Mouse (Mus musculus): ENCODE measurements around the gene Rufy4.

Gene Rufy4

DNA sequence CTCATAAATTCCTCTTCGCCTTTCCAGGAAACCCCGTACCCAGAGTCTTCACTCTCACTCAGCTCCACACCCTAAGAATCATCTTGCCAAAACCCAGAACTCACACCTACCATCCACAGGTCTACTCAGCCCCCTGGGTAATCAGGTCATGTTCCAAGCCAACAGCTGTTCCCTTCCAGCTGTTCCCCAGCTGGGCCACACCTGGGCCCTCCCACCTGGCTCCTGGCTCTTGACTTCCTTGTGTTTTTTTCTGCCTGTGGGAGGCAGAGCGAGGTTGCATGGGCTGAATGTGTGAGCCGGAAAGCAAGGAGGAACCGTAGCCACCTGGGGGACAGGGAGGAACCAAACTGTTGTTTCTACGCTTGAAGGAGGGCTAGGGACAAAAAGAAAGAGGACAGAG, 19.1 kb upstream of the Rufy4 start:
- DNase-seq: no peak

DNA sequence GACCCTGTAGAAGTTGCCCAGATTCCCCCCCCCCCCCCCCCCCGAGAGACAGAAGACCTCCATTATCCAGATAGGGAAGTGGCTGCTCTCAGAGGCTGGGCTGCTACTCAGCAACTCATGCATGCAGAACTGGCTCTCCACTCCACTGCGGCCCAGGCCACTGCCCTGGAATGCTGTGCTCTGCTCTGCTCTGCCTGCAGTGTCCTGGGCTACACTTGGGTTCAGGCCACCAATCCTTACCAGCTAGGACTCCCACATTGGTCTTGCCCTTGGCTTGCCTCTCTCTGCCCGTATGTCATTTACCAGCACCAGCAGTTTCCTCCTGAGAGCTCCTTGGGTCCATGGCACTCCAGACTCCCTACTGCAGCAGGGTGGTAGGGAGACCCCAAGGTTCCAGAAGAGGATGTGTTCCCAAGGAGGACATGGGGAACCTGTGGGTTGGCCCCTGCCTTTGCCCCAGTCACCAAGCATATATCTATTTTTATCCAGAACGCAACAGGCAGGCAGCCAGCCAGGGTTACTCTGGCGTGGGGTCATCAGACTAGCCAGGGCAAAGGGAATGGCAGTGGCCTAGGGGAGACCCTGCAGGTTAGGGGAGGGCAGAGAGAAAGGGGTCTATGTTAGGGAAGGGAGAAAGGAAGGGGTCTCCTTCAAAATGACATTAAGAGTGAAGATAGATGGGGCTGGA, 17.3 kb upstream of the Rufy4 start:
- DNase-seq: peak; percentile 52 to 66

DNA sequence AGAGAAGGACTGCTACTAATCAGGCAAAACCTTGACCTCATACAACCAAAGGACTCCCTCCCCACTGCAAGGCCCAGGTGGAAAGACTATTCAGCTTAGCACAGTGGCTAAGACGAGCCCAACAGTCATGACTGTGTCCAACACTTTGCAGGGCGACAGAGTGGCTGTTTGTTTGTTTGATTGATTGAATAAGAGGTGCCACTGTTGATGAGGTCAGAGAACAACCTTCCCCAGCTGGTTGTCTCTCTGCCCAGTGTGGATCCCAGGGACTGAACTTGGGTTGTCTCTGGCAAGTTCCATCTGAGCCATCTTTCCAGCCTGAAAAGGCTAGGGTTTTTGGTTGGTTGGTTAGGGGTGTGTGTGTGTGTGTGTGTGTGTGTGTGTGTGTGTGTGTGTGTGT, 15.7 kb upstream of the Rufy4 start:
- no peak for DNase-seq

DNA sequence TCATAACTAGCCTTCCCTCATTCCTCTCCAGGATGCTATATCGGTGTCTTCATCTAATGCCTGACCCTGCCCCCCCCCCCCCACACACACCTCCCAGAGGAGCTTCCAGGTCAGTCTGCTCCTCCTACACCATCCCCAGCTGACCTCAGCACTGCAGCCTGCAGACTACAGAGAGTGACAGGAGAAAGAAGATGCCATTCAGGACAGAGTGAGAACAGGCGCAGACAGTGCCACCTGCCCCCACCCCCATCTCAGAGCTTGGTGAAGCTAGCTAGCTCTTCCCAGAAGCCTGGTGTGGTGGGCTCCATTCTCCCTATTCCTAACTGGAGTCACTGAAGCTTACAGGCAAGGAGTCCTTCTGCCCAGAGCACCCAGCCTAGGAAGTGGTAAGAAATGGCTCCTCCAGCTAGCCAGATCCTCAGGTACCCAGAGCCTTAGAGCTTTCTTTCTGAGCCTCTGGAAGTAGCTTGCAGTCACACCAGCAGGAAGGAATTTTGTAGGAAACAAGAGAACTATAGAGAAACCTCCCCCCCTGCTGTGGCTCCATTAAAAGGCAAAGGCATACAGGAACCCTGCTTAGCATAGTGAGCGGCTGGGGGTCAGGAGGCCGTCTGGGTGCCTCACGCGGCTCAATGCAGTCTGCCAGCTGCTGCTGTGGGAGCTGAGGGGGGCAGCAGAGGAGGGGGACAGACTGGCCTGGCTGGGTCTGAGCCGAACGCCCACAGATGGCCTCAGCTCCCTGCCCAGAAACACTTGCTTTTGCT, 14.2 kb upstream of the Rufy4 start:
- DNase-seq: peak in 1 of 2 experiments; percentile 66

DNA sequence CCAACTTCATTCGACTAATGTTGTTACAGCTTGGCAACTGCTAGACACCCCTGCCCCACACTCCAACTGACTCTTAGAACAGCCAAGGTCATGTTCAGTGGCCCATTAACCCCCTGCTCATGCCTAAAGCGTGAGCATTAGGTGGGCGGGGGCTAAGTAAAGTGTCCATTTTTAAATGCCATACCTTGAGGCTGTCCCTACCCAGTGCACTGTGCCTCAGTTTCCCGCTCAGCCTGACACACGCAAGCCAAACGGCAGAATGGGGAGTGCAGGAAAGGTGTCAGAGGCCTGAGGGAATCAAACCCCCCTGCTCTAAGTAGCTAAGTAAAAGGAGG, 13.7 kb upstream of the Rufy4 start:
- DNase-seq: no peak

DNA sequence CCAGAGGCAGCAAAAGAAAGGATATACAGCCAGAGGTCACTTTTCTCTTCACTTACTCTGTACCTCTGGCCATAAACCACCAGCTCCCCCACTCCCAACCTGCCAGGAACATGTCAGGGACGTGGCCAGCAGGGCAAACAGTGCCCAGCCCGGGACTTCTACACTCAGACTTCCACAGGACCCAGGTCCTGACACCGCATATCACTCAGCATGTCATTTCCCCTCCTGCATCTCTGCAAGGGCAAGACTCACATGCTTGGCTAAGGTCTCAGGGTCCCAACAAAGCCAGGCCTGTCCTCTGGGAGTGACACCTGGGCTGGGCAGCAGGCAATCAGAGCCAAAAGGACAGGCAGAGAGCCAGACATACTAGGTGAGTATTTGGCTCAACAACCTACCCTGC, 12.3 kb upstream of the Rufy4 start:
- DNase-seq: no peak

DNA sequence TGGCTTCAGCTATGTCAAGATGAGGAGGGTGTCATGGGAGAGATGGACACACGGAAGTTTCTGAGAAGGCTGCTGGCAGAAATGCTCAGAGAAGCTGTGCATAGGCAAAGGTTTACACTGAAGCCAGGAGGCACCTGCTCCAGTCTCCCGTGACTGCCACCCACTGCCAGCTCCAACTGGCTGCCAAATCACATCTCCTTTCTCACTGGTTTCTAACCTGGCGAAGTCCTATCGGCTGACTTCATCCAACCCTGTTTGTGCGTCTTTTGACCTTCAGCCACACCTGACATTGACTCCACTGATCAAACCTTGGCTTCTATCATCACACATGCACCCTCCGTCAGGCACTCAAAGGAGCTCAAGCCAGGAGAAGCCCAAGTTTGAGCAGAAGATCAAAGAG, 7.5 kb upstream of the Rufy4 start:
- DNase-seq: peak in 1 of 2 experiments; percentile 58

DNA sequence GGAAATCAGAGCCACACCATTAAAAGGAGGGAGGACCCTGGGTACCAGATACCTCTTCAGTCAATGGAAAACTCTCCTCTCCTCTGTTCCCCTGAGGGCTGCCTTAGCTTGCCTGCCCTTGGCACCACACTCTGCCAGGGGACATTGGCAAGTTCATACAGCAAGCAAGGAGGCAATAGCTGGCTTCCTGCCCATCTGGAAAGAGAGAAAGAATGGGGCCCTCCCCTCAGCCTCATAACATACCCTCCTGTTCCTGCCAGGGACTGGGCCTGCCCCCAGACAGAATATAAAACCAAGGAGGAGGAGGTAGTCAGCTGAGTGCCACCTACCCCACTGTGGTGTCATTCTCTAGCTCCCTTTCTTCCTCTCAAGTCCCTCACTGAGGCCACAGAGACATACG, 6.2 kb upstream of the Rufy4 start:
- peak in 1 of 2 experiments; percentile 58 for DNase-seq

DNA sequence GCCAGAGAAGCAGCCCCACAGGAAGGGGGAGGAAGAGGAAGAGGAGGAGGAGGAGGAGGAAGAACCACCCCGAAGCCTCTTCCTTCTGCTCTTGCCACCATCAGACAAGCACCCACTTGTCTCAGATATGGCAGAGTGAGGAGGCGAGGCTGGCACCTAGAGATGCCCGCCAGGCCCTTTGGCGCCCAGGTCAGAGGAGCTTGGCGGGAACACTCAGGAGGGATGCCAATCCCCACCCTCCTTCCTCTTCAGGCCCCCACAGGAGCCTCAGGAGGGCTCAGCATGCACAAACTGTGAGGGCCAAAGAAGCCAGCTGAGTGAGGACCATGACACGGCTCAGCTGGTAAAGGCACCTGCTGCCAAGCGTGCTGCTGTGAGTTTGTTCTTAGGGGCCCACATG, 4.2 kb upstream of the Rufy4 start:
- DNase-seq: no peak

DNA sequence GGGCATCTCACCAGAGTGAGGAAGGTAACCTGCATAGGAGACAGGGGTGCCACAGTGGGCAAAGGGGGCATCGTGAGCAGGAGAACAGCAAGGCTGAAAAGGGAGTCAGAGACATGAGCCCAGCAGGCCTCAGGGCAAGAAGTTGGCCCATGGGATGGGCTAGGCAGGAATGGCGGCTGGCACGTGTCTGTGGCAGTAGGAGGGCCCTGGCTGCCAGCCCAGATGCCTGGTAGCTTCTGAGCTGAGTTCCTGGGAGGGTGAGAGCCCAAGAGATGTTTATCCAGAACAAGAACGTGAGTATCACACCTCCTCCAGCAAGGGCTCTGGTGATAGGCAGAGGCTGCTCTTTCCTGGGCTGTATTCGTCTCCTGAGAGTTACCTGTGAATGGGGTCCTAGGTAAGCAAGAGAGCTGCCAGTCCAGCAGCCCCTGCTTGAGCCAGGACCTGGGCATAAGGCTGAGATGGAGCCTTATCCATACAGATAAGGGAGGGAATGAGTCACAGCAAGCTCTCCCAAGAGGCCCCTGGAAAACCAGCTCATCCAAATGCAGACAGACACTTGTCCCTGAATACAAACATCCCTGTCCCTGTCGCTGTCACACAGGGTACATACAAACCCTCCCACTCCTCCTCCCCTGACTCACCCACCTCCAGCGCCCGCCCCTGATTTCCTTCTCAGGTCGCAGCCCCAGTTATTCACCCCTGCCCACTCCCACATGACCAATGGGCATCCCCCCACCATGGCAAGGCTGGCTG, 3.3 kb upstream of the Rufy4 start:
- peak; percentile 86 to 89 for DNase-seq

DNA sequence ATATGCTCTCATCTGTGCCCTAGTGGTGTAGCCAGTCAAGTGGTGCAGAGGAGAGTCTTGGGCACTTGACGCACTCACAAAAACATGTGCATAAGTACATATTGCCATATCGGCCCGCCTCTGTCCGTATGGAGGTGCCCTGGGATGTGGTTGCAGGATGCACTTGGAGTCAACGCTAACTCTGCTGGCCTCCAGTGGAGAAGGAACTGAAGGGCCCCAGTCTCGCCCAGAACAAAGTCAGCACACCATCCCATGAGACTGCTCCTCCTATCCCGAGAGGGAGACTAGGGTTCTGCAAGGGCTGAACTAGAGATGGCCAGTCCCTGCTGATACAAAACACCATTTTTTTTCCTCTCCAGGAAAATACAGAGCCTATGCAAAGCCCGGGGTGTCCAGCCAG, 2.1 kb upstream of the Rufy4 start:
- DNase-seq: no peak

DNA sequence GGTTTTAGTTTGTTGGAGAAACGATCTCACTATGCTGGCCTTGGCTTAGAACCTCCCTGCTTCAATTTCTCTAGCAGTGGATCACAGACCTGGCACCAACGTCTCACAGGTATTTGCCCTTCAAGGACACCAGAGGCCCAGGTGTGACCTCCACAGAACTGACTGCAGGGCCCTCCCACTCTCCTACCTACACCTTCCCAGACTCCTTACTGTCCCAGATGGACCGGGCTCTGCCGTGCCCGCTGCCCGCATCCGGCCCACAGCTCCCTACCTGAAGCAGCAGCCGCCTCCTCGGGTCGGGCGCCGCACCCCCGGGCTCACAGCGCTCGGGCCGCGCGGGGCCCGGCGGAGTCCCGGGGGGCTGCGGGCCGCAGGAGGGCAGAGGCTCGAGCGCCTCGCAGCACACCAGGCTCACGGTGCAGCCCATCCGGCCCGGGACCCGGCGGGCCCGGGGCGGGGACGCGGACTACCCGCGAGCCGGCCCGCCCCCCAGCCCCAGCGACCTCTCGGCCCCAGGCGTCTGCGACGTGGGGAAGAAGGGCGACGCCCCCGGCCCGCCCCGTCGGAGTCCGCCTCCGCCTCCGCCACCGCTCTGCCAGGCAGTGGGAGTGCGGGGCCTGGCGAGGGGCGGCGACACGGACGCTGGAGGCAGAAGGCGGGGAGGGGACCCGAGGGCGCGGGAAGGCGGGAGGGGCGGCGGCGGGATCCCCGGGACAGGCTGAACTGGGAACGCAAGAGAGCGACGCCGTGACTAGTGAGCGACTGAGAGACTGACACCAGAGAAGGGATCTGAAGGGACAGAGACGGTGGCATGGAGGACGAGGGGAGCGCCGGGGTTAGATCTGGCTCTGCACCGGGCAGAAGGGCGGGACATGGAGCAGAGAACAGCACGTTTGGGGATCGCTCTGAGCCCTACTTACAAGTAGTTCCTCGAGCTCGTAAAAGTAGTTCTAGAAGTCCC, 1.0 kb upstream of the Rufy4 start, which contains the start of gene Tns1:
Tns1 (minus strand) TSS at position 429 of the 961 bp plus-strand sequence.
- peak; percentile 64 to 68 for DNase-seq

DNA sequence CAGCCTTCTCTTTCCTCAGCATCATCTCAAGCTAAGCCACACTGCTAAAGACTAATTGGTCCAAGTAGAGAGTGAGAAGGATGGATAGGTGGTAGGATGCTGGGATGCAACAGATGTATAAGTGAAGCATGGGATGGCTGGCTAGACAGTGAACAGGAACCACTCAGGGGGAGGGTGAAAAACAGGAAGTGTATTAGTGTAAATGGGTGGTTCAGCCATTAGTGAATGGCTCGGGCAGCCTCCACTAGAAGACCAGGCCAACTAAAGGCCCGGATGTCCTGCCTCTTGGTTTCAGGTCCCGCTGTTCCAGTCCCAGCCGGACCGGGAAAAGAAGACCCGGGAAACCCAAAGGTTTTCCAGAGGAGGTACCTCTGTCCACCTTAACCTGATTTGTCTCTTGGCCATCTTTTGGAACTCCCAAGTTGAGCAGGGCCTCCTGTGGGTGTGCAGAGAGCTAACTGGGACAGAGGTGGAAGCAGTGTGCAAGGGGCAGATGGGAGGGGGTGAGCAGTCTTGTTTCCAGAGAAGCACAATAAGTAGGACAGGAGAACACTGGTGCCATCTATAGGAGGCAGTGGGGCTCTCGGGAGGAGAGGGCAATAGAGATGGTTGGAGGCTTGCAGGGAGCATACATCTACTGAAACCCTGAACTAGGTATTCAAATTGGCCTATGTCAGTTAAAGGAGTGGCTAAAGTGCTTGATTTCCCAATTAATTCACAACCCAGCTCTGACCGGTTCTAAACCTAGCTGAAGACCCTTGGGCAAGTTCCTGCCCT, 5.7 kb downstream of the Rufy4 start:
- no peak for DNase-seq

DNA sequence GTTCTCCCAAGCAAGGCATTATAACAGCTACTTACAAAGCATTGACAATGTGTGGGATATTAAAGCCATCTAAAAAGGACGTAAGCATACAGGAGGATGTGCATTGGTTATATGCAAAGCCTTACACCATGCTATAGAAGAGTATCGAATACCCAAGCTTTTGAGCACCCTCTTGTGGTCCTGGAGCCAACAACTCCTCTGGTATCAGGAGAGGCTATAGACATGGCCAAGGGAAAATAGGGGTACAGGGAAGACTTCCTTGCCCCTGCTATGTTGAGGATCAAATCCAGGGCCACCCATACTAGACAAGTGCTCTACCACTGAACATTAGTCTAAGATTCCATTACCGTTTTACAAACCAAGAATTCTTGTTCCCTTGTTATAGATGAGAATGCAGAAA, 6.7 kb downstream of the Rufy4 start:
- DNase-seq: no peak

DNA sequence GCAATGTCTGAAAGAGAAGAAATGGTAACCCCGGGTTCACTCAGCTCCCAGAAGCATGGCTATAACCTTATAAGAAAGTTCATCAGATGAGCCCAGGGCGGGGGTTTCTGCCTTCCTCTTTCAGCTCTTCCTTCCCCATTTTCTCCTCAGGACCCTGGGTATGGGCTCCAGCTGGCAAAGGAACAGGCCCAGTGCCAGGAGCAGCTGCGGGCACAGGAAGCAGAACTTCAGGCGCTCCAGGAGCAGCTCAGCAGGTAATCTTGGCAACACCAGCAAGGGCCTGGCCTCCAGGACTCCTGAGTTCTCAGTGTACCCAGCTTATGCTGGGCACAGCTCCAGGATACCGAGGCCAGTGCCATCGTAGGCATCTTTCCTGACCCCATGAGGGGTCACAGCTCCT, 8.6 kb downstream of the Rufy4 start:
- no peak for DNase-seq

DNA sequence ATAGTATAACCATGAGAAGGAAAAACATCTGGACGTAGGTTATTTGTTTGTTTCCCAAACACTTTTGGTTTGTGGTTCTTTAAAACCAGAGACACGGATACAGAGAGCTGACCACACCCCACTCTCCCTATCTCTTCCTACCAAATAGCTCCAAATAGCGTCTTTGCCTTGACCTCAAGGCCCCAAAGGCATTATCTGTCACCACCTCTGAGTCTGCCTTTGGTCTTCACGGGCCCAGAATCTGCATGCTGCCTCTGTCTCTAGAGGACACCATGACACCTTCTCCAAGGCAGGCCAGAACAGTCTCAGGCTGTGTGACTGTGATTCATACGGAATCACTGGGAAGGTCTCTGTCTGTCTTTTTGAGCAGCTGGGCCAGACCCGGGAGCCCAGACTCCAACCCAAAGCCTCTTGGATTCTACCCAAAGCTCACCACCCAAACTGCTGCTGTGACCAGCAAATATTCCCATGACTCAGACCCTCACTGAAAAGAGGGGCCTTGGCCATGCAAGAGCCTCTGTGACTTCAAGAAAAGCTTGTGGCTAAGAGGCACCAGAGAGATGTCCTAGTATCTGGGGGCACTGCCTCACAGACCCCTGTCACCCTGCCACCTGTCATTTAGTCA, 10.1 kb downstream of the Rufy4 start:
- DNase-seq: no peak

DNA sequence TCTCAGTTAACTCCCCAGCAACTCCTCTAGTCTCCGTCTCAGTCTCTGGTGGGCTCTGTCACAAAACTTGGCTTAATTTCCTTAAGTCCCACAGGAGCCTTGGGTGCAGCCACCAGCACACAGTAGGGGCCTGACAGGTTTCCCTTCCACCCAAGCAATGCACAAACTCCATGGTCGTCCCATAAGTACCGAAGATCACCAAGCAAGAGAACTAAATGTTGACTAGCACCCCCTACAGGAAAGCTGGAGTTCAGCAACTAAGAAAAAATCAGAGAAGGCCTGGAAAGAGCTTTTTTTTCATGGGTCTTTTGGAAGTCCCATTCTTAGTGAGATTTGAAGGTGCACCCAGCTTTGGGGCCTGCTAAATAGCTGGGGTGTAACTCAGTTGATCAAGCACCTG, 14.1 kb downstream of the Rufy4 start:
- no peak for DNase-seq

DNA sequence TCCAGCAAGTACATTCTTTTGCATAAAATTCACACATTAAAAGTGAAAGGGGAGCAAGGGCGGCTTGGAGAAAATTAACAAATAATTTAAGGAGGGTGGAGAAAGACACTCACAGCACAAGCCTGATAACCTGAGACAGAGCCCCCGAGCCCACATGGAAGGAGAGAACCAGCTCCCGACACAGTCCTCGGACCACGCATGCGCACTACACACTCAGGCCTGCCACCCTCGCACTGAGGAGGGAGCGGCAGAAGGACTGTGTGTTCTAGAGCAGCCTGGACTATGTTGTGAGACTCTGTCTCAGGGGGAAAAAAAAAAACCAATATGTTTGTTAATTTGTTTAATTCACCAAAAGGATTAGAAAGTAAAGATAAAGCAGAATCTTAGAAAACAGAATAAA, 16.4 kb downstream of the Rufy4 start:
- DNase-seq: no peak

DNA sequence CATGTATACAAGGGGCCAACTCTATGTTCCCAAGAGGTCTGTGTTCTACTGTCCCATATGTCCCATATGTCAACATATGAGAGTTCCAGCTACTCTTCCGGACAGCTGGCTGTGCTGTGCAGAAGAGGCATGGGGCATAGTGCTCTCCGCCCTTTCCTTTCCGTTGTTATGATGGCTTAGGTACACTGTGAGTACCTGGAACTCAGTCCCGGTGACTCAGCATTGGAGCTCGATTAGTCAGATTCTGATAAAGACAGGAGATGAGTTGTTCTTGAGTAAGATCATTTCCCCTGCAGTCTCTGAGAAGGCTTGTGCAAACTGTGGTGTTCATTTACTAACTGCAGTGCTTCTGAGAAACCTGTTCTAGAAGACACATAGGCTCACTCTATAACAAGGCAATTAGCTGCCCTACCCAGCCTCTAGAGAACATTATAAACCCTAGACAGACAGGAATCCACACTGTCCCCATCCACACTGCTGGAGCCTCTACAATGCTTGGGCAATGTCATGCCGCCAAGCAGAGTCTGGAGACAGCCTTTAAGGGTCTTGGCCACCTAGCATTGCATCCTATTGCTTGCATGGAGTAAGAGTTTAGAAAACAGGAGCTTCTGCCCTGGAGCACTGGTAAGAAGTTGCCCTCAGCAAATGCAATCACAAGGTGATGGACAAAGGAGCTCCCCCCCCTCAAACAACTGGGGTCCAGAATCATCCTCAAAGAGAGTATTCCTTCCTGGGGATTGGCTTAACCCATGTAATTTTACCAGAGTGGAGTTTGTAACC, 24.0 kb downstream of the Rufy4 start:
- DNase-seq: no peak

DNA sequence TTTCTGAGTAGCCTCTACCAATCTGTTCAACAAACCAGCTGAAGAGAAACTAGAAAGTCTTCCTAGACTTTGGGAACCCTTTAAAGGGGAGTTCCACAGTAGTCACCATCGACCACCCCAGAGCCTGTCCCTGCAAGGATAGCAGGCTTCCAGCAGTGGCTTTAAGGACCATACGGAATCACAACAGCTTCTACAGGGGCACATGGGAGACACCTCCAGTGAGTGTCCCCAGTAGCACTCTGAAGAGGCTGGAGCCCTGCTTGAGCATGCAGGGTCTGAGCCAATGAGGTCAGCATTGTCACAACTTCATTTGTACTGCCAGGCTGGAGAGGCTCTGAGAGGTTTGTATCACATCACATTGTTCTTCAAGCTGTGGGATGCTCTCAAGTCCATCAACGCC, 24.8 kb downstream of the Rufy4 start:
- DNase-seq: no peak

DNA sequence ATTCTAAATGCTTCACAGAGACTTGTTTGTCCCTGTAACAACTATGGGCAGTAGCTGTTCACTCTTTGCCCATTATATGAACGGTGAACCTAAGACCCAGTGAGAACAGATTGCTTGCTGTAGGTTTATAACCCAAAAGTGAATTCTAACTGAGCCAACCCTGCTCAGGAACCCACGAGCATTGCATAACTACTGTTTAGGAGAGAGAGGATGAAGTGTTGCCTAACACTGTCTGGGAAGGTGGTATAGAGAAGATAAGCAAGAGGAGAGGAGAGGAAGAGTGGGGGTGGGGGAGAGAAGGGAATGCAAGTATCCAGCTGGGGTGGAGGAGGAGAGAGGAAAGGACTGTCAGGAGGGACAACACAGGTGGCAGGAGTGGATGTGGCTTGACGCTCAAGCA, 25.8 kb downstream of the Rufy4 start:
- DNase-seq: no peak
